Mouse (Mus musculus) T-helper 2 cell (primary cell): ENCODE measurements around the gene Gm49405.
"Not testable (repeated sequence)": the region's sequence is repeated elsewhere in the genome, so short reads cannot be mapped to it uniquely, and the experiment has no call there.

Experiments used
- in situ Hi-C: fragments of 300-600 bp; cut with MboI, MseI; formaldehyde crosslinking; loops from one replicate; pipeline ENCODE4 v1.15.1; 2025; ENCODE audit warnings: high pct_unique_total_duplicates

Gm49405 gene

GRCm38 (mm10) chr19:4000119-4000900 is at the start of gene Gm49405, which contains the start of gene Nudt8:
Gene Gm49405 (plus strand): TSS chr19:4000626.
Gene Nudt8 (plus strand): TSS chr19:4000580.
- in situ Hi-C loops = no loop called here

- in situ Hi-C loops = no loop called here
Measured at GRCm38 (mm10) chr19:3951461-3951860, 49.0 kb upstream of the Gm49405 start.

DNA sequence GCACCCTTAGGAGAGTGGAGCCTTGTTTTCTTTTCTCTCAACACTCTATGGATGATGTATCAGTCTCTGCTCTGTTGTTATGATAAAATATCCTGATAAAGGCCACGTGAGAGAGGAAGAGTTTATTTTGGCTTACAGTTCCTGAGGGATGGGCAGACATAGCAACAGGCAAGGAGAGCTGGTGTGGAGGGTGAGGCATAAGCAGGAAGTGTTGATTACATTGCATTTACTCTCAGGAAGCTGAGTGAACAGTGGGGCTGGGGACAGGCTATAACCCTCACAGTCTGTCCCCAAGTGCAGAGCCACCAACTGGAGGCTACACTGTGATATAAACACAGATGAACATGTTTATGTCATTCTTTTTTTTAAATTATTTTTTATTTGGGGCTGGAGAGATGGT is 48.3 kb upstream of the Gm49405 start:
- in situ Hi-C loops = no loop called here

DNA sequence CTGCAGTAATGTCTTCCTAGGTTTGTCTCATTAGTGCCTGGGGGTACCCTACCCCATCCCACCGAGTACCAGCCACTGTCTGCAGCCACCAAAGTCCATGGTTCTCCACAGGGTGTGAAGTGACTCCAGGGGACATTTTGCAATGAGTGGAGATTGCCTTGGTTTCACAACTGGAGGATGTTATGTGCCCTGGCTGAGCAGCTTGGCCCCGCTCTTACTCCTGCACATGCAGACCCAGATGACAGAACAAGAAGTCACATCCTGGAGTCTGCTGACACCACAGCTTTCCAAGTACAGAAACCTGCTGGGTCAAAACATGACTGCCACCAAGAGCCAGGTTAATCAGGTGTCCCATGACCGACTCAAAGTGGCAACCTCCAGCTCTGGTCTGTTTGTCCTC is 45.4 kb upstream of the Gm49405 start:
- in situ Hi-C loops = no loop called here

GRCm38 (mm10) chr19:3955804-3956203 is 44.6 kb upstream of the Gm49405 start:
- in situ Hi-C loops = no loop called here

- in situ Hi-C loops = not testable (repeated sequence)
Measured at GRCm38 (mm10) chr19:3957296-3958036, 43.0 kb upstream of the Gm49405 start.

GRCm38 (mm10) chr19:3958470-3958869 is 42.0 kb upstream of the Gm49405 start, which contains the start of gene Aldh3b3:
Gene Aldh3b3 (plus strand): TSS chr19:3958645.
- in situ Hi-C loops = no loop called here

DNA sequence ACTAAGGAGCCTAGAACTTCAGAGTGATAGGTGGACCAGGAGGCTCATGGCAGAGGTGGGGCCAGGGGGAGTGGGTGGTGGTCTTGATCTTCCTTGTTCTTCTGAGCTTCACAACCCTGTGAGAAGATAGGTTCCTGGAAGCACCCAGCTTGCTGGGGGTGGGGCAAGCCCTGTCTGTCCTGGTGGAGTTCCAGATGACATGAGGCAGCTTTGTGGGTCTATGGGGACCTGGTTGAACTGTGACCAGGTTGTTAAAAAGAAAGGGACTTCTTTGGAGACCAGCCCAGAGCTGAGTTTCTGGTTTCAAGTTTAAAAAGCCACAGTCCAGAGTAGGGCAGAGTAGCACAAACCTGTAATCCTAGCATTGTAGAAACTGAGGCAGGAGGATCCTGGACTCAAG is 41.4 kb upstream of the Gm49405 start:
- in situ Hi-C loops = no loop called here

- in situ Hi-C loops = no loop called here
Measured at GRCm38 (mm10) chr19:3960211-3960610, 40.2 kb upstream of the Gm49405 start.

GRCm38 (mm10) chr19:3961805-3962204 is 38.6 kb upstream of the Gm49405 start:
- in situ Hi-C loops = not testable (repeated sequence)

- in situ Hi-C loops = no loop called here
Measured at GRCm38 (mm10) chr19:3962469-3962868, 38.0 kb upstream of the Gm49405 start.

DNA sequence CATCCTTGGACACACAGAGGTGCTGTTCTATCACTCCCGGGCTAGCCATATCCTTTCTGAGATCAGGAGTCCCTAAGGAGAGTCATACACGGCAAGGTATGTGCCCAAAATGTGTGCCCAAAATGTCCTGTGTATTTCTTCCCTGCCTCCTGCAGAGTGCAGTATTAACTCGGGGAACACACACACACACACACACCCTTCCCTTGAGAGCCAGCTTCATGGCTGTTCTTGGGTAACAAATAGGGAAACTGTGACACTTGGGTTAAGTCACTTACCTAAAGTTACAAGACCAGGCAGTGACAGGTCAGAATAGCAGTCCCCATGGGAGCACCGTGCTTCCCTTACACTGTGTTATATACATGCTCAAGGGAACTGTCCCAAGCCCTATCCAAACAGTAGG is 36.4 kb upstream of the Gm49405 start:
- in situ Hi-C loops = no loop called here

- in situ Hi-C loops = no loop called here
Measured at GRCm38 (mm10) chr19:3966330-3967075, 33.9 kb upstream of the Gm49405 start.

DNA sequence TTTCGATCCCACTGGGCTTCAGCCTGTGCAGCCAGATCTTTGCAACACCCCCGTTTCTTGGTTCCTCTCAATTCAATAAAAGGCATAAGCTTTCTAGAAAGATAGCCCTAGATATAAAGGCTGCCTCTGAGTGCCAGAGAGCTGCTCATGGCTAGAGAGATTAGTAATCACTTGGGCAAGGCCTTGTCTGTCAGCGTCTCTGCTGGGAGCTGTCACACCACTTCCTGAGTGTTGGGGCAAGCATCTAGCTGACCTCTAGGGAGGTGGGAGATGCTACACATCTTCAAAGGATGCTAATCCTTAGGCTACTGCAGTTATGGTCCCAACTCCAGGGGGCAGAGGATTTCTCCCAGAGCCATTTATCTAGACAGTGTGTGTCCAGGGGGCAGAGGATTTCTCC is 33.2 kb upstream of the Gm49405 start:
- in situ Hi-C loops = no loop called here

DNA sequence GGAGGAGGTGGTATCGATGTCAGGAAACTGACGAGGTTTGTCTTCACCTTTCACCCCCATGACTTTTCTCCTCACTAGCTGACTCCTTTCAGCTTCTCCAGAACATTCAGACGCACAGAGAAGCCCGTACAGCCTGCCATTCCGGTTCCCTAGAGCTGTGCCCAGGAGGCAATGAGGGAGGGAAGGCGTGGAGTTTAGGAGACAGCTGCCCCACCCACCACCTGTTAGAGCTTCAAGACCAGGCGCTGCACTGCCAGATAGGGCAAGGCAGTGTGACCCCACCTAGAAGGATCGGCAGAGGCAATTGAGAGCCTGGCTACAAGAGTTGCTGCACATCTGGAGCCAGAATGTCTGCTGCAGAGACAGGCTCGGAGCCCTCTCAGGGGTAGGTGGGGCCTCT is 28.2 kb upstream of the Gm49405 start, which contains the start of gene Aldh3b2:
Gene Aldh3b2 (plus strand): TSS at position 100 of the 400 bp plus-strand sequence.
- in situ Hi-C loops = loop anchor here (5.0 kb wide), 1 partner anchor 345 kb away; no protein-coding TSS in a partner anchor

DNA sequence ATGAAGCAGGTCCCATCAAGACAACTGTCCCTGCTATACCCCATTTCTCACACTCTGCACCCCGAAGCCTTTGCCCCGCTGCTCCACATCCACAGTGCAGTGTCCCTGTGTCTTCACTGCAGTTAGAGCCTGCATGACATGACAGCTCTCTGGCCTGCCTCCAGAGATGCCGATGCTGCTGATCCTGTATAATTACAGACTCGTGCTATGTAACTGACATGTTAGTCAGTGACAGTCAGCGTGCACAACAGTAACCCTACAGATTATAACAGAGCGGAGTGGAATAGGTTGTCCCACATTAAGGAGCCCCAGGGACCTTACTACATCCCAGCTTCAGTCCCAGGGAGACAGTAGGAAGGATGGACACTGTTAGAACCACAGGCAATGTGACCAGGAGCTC is 25.8 kb upstream of the Gm49405 start:
- in situ Hi-C loops = loop anchor here (5.0 kb wide), 1 partner anchor 347 kb away; no protein-coding TSS in a partner anchor

DNA sequence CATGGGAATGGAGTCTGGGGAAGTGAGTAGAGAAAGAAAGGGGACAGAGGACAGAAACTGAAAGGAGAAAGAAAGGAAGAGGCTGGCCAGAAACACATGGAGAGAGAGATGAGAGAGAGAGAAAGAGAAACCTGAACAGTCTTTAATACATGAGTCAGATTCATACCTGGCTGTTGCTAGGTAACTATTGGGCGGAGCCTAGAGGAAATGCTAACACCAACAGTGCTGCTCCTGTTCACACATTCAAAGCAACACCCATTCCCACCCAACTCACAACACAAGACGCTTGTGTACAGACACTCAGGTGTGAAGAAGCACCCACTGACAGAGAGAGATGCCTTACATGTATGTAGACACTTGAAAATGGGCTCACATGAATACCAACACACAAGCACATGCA is 24.6 kb upstream of the Gm49405 start:
- in situ Hi-C loops = no loop called here

DNA sequence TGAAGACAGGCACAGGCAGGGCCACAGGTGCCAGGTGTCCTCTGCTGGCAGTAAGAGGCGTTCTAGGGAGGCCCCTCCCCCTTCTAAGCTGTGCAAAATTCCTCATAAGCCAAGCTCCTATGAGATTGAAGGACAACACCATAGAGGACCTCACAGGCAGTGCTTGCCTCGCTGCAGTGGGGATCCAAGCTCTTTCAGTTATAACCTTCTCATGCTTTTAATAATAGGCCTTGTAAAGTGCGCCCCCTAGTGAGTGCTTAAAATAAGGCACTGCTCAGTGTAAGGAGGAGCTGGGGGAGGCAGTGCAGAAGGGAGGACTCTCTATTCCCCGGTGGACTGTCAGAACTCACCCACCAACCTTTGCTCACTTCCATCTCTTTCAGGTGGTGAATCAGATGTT is 20.1 kb upstream of the Gm49405 start:
- in situ Hi-C loops = no loop called here

GRCm38 (mm10) chr19:3980917-3981316 is 19.5 kb upstream of the Gm49405 start:
- in situ Hi-C loops = no loop called here

GRCm38 (mm10) chr19:3983527-3984200 is 16.8 kb upstream of the Gm49405 start:
- in situ Hi-C loops = no loop called here

DNA sequence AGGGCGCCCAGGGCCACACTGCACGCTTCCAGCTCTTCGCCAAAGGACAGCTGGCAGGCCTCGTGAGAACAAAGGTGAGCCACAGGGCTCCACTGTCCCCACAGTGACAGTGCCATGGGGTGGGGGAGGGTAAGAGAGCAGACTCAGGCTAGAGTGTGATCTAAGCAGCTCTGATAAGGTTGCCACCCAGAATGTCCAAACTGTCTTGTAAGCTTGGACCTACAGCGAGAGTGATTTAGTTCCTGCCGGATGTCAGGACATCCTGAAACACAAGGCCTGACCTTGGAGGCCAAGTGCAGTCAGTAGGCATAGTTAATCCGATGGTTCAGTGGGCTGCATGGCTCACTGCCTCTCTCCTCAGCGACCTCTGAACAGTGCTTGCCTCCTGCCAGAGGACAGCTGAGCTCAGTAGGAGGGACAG is 15.2 kb upstream of the Gm49405 start:
- in situ Hi-C loops = no loop called here
